Mouse (Mus musculus) kidney, adult 18-20 months (tissue): ENCODE results near the gene Olfr1362.

Experiments used
- DNase-seq: peaks from one replicate; pipeline ENCODE4 v3.0.0; 2021

Olfr1362 gene

DNA sequence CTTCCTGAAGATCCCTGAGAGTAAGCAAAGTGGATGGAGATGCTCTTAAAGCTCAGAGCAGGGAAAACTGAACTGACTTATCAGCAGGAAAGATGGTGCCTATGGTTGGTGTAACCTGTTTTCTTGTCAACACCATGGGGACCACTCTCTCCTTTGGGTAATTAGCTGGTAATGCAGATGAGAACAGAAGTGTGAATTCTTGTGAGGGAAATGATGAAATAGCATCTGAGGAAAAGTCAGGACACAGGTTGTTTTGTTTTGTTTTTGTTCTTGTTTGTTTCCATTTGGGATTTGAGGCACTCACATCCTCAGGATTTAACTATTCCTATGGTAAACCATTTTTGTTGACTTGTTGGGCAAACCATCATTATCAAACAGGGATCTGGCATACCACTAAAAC, at the start of gene Olfr1362:
Olfr1362 (minus strand) TSS at position 101 of the 400 bp plus-strand sequence.
- no peak for DNase-seq

DNA sequence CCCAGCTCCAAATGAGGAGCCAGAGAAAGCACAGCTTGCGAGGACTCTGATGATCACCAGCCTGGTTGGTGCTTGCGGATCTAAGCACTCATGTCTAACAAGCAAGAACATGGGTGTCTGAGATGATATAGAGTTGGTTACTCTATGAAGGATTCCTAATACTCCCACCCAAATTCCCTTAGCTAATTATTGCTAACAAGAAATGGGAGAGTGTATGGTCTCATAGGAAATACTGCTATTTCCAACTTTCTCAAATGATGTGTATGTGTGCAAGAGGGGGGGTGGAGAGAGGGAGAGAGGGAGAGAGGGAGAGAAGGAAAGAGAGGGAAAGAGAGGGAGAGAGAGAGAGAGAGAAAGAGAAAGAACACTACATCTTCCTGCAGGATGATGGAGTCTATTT, 49.5 kb upstream of the Olfr1362 start, which contains the start of gene Olfr1361:
Olfr1361 (minus strand) TSS at position 101 of the 400 bp plus-strand sequence.
- DNase-seq = no peak

DNA sequence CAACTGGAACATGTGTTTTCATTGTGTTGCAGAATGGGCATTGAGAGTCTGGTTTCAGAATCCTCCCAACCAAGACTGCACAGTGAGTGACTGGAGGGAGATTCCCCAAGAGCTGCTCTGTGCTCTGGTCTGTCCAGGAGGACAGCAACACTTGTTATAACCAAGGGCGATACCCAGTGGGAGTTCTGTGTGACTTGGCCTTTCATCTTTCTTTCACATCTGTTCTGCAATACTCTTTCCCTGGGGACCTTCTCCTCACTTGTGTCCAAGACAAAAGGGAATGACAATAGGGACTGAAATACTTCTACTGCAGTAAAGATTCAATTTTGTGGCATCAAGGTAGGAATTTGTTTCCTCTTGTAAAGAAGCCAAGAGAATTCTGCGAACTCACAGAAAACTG, 28.6 kb upstream of the Olfr1362 start, which contains the start of gene Olfr11:
Olfr11 (minus strand) TSS at position 101 of the 400 bp plus-strand sequence.
- DNase-seq = no peak

DNA sequence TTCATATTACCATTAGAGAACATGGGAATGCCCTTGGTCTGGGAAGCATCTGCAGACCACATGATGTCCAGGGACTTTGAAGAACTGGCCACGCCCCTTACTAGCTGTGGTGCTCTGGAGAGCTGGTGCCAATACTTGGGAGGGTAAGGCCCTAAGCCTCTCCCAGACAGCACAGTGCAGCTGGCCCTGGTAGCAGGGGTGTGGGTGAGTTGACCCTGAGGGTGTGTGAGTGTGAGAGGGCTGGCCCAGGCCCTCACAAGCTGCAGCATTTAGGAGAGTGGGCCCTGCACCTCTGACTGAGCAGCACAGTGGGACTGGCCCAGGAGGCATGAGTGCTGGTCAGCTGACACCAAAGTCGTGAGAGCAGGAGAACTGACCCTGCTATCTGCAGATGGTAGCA, 22.2 kb downstream of the Olfr1362 start:
- no peak for DNase-seq

DNA sequence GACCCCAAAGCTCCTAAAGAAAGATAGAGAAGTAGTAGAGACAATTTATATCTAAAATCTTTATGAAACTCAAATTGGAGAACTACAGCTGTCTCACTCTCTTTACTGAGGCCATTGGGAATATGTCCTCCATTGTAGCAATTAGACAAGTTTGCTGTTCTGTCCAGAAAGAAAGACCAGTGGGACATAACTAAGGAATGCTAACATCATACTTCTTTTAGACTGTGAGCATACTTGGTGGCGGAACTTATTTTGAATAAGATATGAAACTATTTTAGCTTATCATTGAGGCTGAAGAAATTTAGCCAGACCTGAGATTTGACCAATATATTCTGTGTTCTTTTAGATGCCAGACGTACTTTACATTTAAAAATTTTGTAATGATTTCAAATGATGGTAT, 32.2 kb downstream of the Olfr1362 start, which contains the start of gene Olfr1364:
Olfr1364 (minus strand) TSS at position 101 of the 400 bp plus-strand sequence.
- DNase-seq = no peak
